Mouse (Mus musculus) midbrain, postnatal 0 days (tissue): ENCODE data around the gene 2310009B15Rik. TPM values are rescaled to one million over a fixed set of nuclear protein-coding genes. Genes with fewer than 3 reads are reported as not detected.
A peak's percentile ranks its signal among the peaks of the same experiment; 100 is the strongest.

Experiments used
- ATAC-seq: fragments of 200-750 bp; cut with Nextera tagmentation; 2 replicates; pipeline ENCODE4 v1.8.0; 2017; ENCODE audit warnings: moderate number of reproducible peaks, mild to moderate bottlenecking, moderate TSS enrichment, moderate library complexity; ENCODE audit not compliant: low FRiP score
- DNase-seq: peaks from one replicate; pipeline ENCODE4 v3.0.0-alpha.2; 2015; ENCODE audit warnings: low spot score
- H3K27ac ChIP-seq: fragments of 300-500 bp; sonication (generic); 2 replicates; pipeline ENCODE4 v1.5.1; 2014; ENCODE audit warnings: low read depth, mild to moderate bottlenecking, low read length, mixed read lengths
- H3K27me3 ChIP-seq: fragments of 300-500 bp; sonication (generic); 2 replicates; pipeline ENCODE4 v1.6.1; 2014; ENCODE audit warnings: low read length, control low read depth, mixed read lengths; ENCODE audit not compliant: insufficient read depth
- H3K36me3 ChIP-seq: fragments of 300-500 bp; sonication (generic); 2 replicates; pipeline ENCODE4 v1.6.1; 2014; ENCODE audit warnings: low read length, control low read depth, mixed read lengths; ENCODE audit not compliant: insufficient read depth
- H3K4me1 ChIP-seq: fragments of 300-500 bp; sonication (generic); 2 replicates; pipeline ENCODE4 v1.6.1; 2014; ENCODE audit warnings: mild to moderate bottlenecking, control low read depth, antibody characterized with exemption, low read length, mixed read lengths; ENCODE audit not compliant: insufficient read depth
- H3K4me2 ChIP-seq: fragments of 300-500 bp; sonication (generic); 2 replicates; pipeline ENCODE4 v1.6.1; 2014; ENCODE audit warnings: low read depth, mild to moderate bottlenecking, low read length, mixed read lengths; ENCODE audit not compliant: poor library complexity, severe bottlenecking
- H3K4me3 ChIP-seq: fragments of 300-500 bp; sonication (generic); 2 replicates; pipeline ENCODE4 v1.5.1; 2014; ENCODE audit warnings: low read depth, mild to moderate bottlenecking, low read length, moderate library complexity
- H3K9ac ChIP-seq: fragments of 300-500 bp; sonication (generic); replicated peaks from 2 replicates; pipeline ENCODE4 v1.6.1; 2014; ENCODE audit warnings: mild to moderate bottlenecking, low read length, moderate library complexity, mixed read lengths; ENCODE audit not compliant: poor library complexity, severe bottlenecking
- H3K9me3 ChIP-seq: fragments of 300-500 bp; sonication (generic); 2 replicates; pipeline ENCODE4 v1.6.1; 2016; ENCODE audit warnings: low read length, control low read depth
- CTCF ChIP-seq: IDR thresholded peaks from 2 replicates; pipeline ENCODE4 v1.5.1; 2016; ENCODE audit warnings: antibody characterized with exemption, mild to moderate bottlenecking
- WGBS: fragments of 180-500 bp; shearing (Covaris S2); extraction: QIAGEN DNeasy Blood & Tissue Kit; methylation state at CpG from one replicate; pipeline ENCODE4 v1.1.7; 2014; 5-methylcytosine and 5-hydroxymethylcytosine counted together
- polyA plus RNA-seq: library from polyadenylated mRNA; unstranded; fragments of >200 nt; fragmentation: Nextera tagmentation; extraction: Ambion mirVana; gene quantifications from 2 replicates; pipeline ENCODE4 v1.2.1, GENCODE M21; 2015
- total RNA-seq: library from RNA; depleted of rRNA; stranded (reverse); fragments of >200 nt; gene quantifications from 2 replicates; pipeline ENCODE4 v1.2.3, GENCODE M21; 2014

Gene 2310009B15Rik
- total and polyA plus RNA-seq, 2 experiments from 2014 or later: 49.7 to 68.9 TPM

DNA sequence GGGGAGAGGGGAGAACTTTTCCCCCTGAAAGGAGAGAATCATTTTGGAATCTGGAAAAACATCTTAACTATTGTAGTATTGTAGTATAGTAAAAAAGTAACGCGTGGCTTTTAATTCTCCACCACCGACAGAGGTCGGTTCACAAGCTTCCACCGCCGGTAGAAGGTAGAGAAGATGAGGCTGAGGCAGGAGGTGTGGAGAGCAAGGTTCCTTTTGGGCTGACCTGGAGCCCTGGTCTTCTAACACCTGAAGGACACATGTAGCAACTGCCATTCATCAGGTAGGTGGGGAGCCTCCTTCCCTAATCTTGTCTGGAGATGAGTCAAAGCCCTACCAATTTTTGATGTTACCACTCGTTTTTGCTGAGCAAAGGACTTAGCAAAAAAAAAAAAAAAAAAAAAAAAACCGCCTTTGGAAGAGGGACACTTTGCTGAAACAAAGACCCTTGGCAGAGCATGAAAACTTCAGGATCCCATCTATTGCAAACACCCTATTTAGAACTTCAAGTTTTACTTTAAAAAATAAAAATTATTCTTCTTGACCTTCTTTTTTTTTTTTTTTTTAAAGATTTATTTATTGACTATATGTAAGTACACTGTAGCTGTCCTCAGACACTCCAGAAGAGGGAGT is 7.0 kb downstream of the 2310009B15Rik start:
- no peak for DNase-seq
- peak overlapping the region; percentile 66 for H3K4me2 ChIP-seq
- no peaks in the 10 kb centered on the region for H3K9me3 ChIP-seq
- H3K4me3 ChIP-seq: peak overlapping the region; percentile 44; the same call in 1 of the 2 replicates
- 9% methylated on average over 8 of the region's 8 CpGs for WGBS
- no peaks in the 10 kb centered on the region for H3K36me3 ChIP-seq
- H3K9ac ChIP-seq: no peak overlapping the region
- H3K4me1 ChIP-seq: 0 out of 2 replicates have a peak, but pooled peaks cover 2% of the 10 kb centered on the region
- TF ChIP-seq CTCF: no peak
- 0 out of 2 replicates have a peak overlapping the region, but pooled peaks have one; percentile 26 for H3K27ac ChIP-seq
- ATAC-seq: no peak
- peaks cover 16% of the 10 kb centered on the region for H3K27me3 ChIP-seq

- Histone ChIP-seq H3K36me3 (no peaks in the 10 kb centered on the region), H3K27me3 (peaks cover 16% of the 10 kb centered on the region), H3K27ac (peak within 1 kb of the TSS; percentile 87), H3K9me3 (no peaks in the 10 kb centered on the region), H3K4me3 (peak within 1 kb of the TSS; percentile 44), H3K4me1 (0 out of 2 replicates have a peak, but pooled peaks cover 2% of the 10 kb centered on the region), H3K4me2 (peak within 1 kb of the TSS; percentile 68), H3K9ac (peak within 1 kb of the TSS; percentile 57)
- TF ChIP-seq CTCF: no peak
- peak; percentile 59 for ATAC-seq
- no peak for DNase-seq
- WGBS: under 1% methylated on average over 33 of the region's 33 CpGs
These were observed 8.0 kb downstream of the 2310009B15Rik start, which contains the start of gene Lhx9 for GRCm38 (mm10) chr1:138848511-138849109. Gene Lhx9 (minus strand): TSS chr1:138848577.

- DNase-seq (no peak), ATAC-seq (peak; percentile 52)
- Histone ChIP-seq H3K4me2 (peak overlapping the region; percentile 66), H3K27ac (peak overlapping the region; percentile 87), H3K36me3 (no peaks in the 10 kb centered on the region), H3K9me3 (no peaks in the 10 kb centered on the region), H3K9ac (peak overlapping the region; percentile 57), H3K4me1 (0 out of 2 replicates have a peak, but pooled peaks cover 2% of the 10 kb centered on the region), H3K4me3 (peak overlapping the region; percentile 44), H3K27me3 (peaks cover 16% of the 10 kb centered on the region)
- whole genome bisulfite sequencing: under 1% methylated on average over 16 of the region's 16 CpGs
- TF ChIP-seq CTCF: 0 out of 2 replicates have a peak, but pooled peaks have one; percentile 11
These were observed 8.6 kb downstream of the 2310009B15Rik start for GRCm38 (mm10) chr1:138848026-138848425.

- WGBS: under 1% methylated on average over 21 of the region's 21 CpGs
- peak overlapping the region; percentile 77 for H3K27ac ChIP-seq
These were observed 9.5 kb downstream of the 2310009B15Rik start for GRCm38 (mm10) chr1:138847146-138847545.

GRCm38 (mm10) chr1:138846581-138846980 is 10.1 kb downstream of the 2310009B15Rik start:
- peak overlapping the region; percentile 57 for H3K9ac ChIP-seq
- peak overlapping the region; percentile 44 for H3K4me3 ChIP-seq
- H3K27me3 ChIP-seq: peaks cover 16% of the 10 kb centered on the region
- H3K27ac ChIP-seq: peak overlapping the region; percentile 77
- WGBS: 4% methylated on average over 9 of the region's 9 CpGs
- DNase-seq (no peak), ATAC-seq (no peak)
- TF ChIP-seq CTCF: no peak
- H3K4me1 ChIP-seq: 0 out of 2 replicates have a peak, but pooled peaks cover 2% of the 10 kb centered on the region
- H3K9me3 ChIP-seq: no peaks in the 10 kb centered on the region
- H3K36me3 ChIP-seq: no peaks in the 10 kb centered on the region
- peak overlapping the region; percentile 68 for H3K4me2 ChIP-seq

More at GRCm38 (mm10) chr1:138847146-138847545, 9.5 kb downstream of the 2310009B15Rik start:
- no peaks in the 10 kb centered on the region for H3K36me3 ChIP-seq
- peaks cover 16% of the 10 kb centered on the region for H3K27me3 ChIP-seq
- DNase-seq (no peak), ATAC-seq (0 out of 2 replicates have a peak, but pooled peaks have one; percentile 5)
- peak overlapping the region; percentile 57 for H3K9ac ChIP-seq
- no peaks in the 10 kb centered on the region for H3K9me3 ChIP-seq
- H3K4me2 ChIP-seq: peak overlapping the region; percentile 68
- H3K4me1 ChIP-seq: 0 out of 2 replicates have a peak, but pooled peaks cover 2% of the 10 kb centered on the region
- TF ChIP-seq CTCF: no peak
- H3K4me3 ChIP-seq: peak overlapping the region; percentile 44
